Mouse (Mus musculus) neural tube, embryonic 13.5 days (tissue): Measurements from ENCODE around the gene 4930447C04Rik. TPM values are rescaled to one million over a fixed set of nuclear protein-coding genes. Genes with fewer than 3 reads are reported as not detected.

Experiments used
- ATAC-seq: fragments of 200-750 bp; cut with Nextera tagmentation; 2 replicates; pipeline ENCODE4 v1.8.0; 2017; ENCODE audit warnings: low read depth, mild to moderate bottlenecking, moderate TSS enrichment, moderate library complexity
- H3K27ac ChIP-seq: fragments of 300-500 bp; sonication (generic); replicated peaks from 2 replicates; pipeline ENCODE4 v1.5.1; 2015; ENCODE audit warnings: moderate library complexity, mild to moderate bottlenecking, inconsistent platforms
- H3K27me3 ChIP-seq: fragments of 300-500 bp; sonication (generic); 2 replicates; pipeline ENCODE4 v1.6.1; 2015; ENCODE audit warnings: mild to moderate bottlenecking, inconsistent platforms
- H3K36me3 ChIP-seq: fragments of 300-500 bp; sonication (generic); 2 replicates; pipeline ENCODE4 v1.6.1; 2015; ENCODE audit warnings: mild to moderate bottlenecking, inconsistent platforms
- H3K4me1 ChIP-seq: fragments of 300-500 bp; sonication (generic); replicated peaks from 2 replicates; pipeline ENCODE4 v1.6.1; 2015; ENCODE audit warnings: inconsistent platforms
- H3K4me2 ChIP-seq: fragments of 300-500 bp; sonication (generic); 2 replicates; pipeline ENCODE4 v1.6.1; 2015; ENCODE audit warnings: inconsistent platforms, mild to moderate bottlenecking, moderate library complexity
- H3K4me3 ChIP-seq: fragments of 300-500 bp; sonication (generic); 2 replicates; pipeline ENCODE4 v1.5.1; 2015; ENCODE audit warnings: mild to moderate bottlenecking, inconsistent platforms
- H3K9ac ChIP-seq: fragments of 300-500 bp; sonication (generic); 2 replicates; pipeline ENCODE4 v1.6.1; 2015; ENCODE audit warnings: moderate library complexity, mild to moderate bottlenecking, inconsistent platforms
- H3K9me3 ChIP-seq: fragments of 300-500 bp; sonication (generic); 2 replicates; pipeline ENCODE4 v1.6.1; 2016; ENCODE audit warnings: inconsistent platforms
- WGBS: fragments of 180-500 bp; shearing (Covaris S2); methylation state at CpG from one replicate; pipeline ENCODE4 v1.1.7; 2015; 5-methylcytosine and 5-hydroxymethylcytosine counted together
- polyA plus RNA-seq: library from polyadenylated mRNA; unstranded; fragments of >200 nt; fragmentation: Nextera tagmentation; extraction: Ambion mirVana; gene quantifications from 2 replicates; pipeline ENCODE4 v1.2.1, GENCODE M21; 2015

Gene 4930447C04Rik
- polyA plus RNA-seq, 1 experiment from 2014 or later: 7.3 TPM

GRCm38 (mm10) chr12:72941398-72942051, 951 bp upstream of the 4930447C04Rik start:
- Histone ChIP-seq H3K27ac (no peak overlapping the region), H3K4me3 (no peak overlapping the region), H3K9me3 (no peaks in the 10 kb centered on the region), H3K9ac (no peak overlapping the region), H3K27me3 (peaks cover 99% of the 10 kb centered on the region), H3K4me2 (no peak overlapping the region), H3K4me1 (peaks cover 22% of the 10 kb centered on the region), H3K36me3 (no peaks in the 10 kb centered on the region)
- 1% methylated on average over 32 of the region's 32 CpGs for WGBS
- ATAC-seq: no peak

GRCm38 (mm10) chr12:72940822-72941397, 336 bp upstream of the 4930447C04Rik start:
- H3K36me3 ChIP-seq: no peaks in the 10 kb centered on the region
- no peak overlapping the region for H3K4me2 ChIP-seq
- ATAC-seq: no peak
- no peak overlapping the region for H3K27ac ChIP-seq
- H3K4me3 ChIP-seq: no peak overlapping the region
- WGBS: 3% methylated on average over 11 of the region's 11 CpGs
- H3K27me3 ChIP-seq: peaks cover 98% of the 10 kb centered on the region
- peaks cover 22% of the 10 kb centered on the region for H3K4me1 ChIP-seq
- no peaks in the 10 kb centered on the region for H3K9me3 ChIP-seq
- no peak overlapping the region for H3K9ac ChIP-seq

GRCm38 (mm10) chr12:72939616-72940015, 958 bp downstream of the 4930447C04Rik start, which contains the start of gene Six6:
Gene Six6 (plus strand): TSS chr12:72939892.
- no peaks in the 10 kb centered on the region for H3K36me3 ChIP-seq
- no peaks in the 10 kb centered on the region for H3K9me3 ChIP-seq
- no peak within 1 kb of the TSS for H3K9ac ChIP-seq
- H3K4me3 ChIP-seq: peak within 1 kb of the TSS; percentile 10; the same call in 1 of the 2 replicates
- peaks cover 9% of the 10 kb centered on the region for H3K4me1 ChIP-seq
- H3K27ac ChIP-seq: no peak within 1 kb of the TSS
- no peak for ATAC-seq
- H3K27me3 ChIP-seq: peaks cover 97% of the 10 kb centered on the region
- WGBS: under 1% methylated on average over 28 of the region's 28 CpGs
- H3K4me2 ChIP-seq: peak within 1 kb of the TSS; percentile 17; the same call in 1 of the 2 replicates

GRCm38 (mm10) chr12:72938600-72939490, 1.7 kb downstream of the 4930447C04Rik start:
- ATAC-seq: no peak
- H3K4me3 ChIP-seq: no peak overlapping the region
- H3K36me3 ChIP-seq: no peaks in the 10 kb centered on the region
- peaks cover 97% of the 10 kb centered on the region for H3K27me3 ChIP-seq
- no peaks in the 10 kb centered on the region for H3K9me3 ChIP-seq
- H3K9ac ChIP-seq: no peak overlapping the region
- 1% methylated on average over 14 of the region's 14 CpGs for WGBS
- no peak overlapping the region for H3K27ac ChIP-seq
- no peak overlapping the region for H3K4me2 ChIP-seq
- peaks cover 9% of the 10 kb centered on the region for H3K4me1 ChIP-seq

GRCm38 (mm10) chr12:72938176-72938575, 2.4 kb downstream of the 4930447C04Rik start:
- no peak overlapping the region for H3K4me2 ChIP-seq
- peaks cover 90% of the 10 kb centered on the region for H3K27me3 ChIP-seq
- WGBS: under 1% methylated on average over 12 of the region's 13 CpGs
- no peak for ATAC-seq
- no peak overlapping the region for H3K27ac ChIP-seq
- no peaks in the 10 kb centered on the region for H3K36me3 ChIP-seq
- no peak overlapping the region for H3K4me3 ChIP-seq
- H3K9me3 ChIP-seq: no peaks in the 10 kb centered on the region
- no peak overlapping the region for H3K9ac ChIP-seq
- peaks cover 9% of the 10 kb centered on the region for H3K4me1 ChIP-seq

GRCm38 (mm10) chr12:72937537-72938120, 2.9 kb downstream of the 4930447C04Rik start:
- Histone ChIP-seq H3K27me3 (peaks cover 84% of the 10 kb centered on the region), H3K4me1 (peaks cover 9% of the 10 kb centered on the region), H3K36me3 (no peaks in the 10 kb centered on the region), H3K9me3 (no peaks in the 10 kb centered on the region), H3K4me2 (no peak overlapping the region), H3K27ac (no peak overlapping the region), H3K9ac (no peak overlapping the region), H3K4me3 (no peak overlapping the region)
- 2% methylated on average over 19 of the region's 19 CpGs for WGBS
- no peak for ATAC-seq

GRCm38 (mm10) chr12:72936751-72937150, 3.8 kb downstream of the 4930447C04Rik start:
- Histone ChIP-seq H3K36me3 (no peaks in the 10 kb centered on the region), H3K4me1 (peaks cover 9% of the 10 kb centered on the region), H3K9me3 (no peaks in the 10 kb centered on the region), H3K4me3 (no peak overlapping the region), H3K4me2 (no peak overlapping the region), H3K27me3 (peaks cover 80% of the 10 kb centered on the region), H3K9ac (no peak overlapping the region), H3K27ac (no peak overlapping the region)
- no peak for ATAC-seq
- 27% methylated on average over 8 of the region's 8 CpGs for WGBS

GRCm38 (mm10) chr12:72917159-72917993, 23.2 kb downstream of the 4930447C04Rik start:
- H3K4me3 ChIP-seq: peak overlapping the region; percentile 38
- peak; percentile 53; the same call in 1 of the 2 replicates for ATAC-seq
- WGBS: 21% methylated on average over 47 of the region's 48 CpGs
- H3K4me1 ChIP-seq: peaks cover 6% of the 10 kb centered on the region; the same call in 1 of the 2 replicates
- H3K27me3 ChIP-seq: peaks cover 6% of the 10 kb centered on the region; the same call in 1 of the 2 replicates
- peak overlapping the region; percentile 58 for H3K4me2 ChIP-seq
- no peak overlapping the region for H3K27ac ChIP-seq
- no peaks in the 10 kb centered on the region for H3K36me3 ChIP-seq
- H3K9ac ChIP-seq: peak overlapping the region; percentile 66
- H3K9me3 ChIP-seq: peaks cover 10% of the 10 kb centered on the region; the same call in 1 of the 2 replicates

- Histone ChIP-seq H3K9ac (no peak overlapping the region), H3K4me2 (peak overlapping the region; percentile 28), H3K27ac (no peak overlapping the region), H3K36me3 (no peaks in the 10 kb centered on the region), H3K4me1 (peaks cover 9% of the 10 kb centered on the region), H3K9me3 (no peaks in the 10 kb centered on the region), H3K27me3 (peaks cover 91% of the 10 kb centered on the region), H3K4me3 (no peak overlapping the region)
- no peak for ATAC-seq
- 5% methylated on average over 19 of the region's 19 CpGs for WGBS
Observed at GRCm38 (mm10) chr12:72854377-72855032, 86.1 kb downstream of the 4930447C04Rik start.

- H3K9ac ChIP-seq: no peak overlapping the region
- ATAC-seq: no peak
- H3K36me3 ChIP-seq: no peaks in the 10 kb centered on the region
- no peaks in the 10 kb centered on the region for H3K9me3 ChIP-seq
- no peak overlapping the region for H3K4me2 ChIP-seq
- no peak overlapping the region for H3K4me3 ChIP-seq
- H3K27ac ChIP-seq: no peak overlapping the region
- H3K27me3 ChIP-seq: peaks cover 91% of the 10 kb centered on the region
- H3K4me1 ChIP-seq: peaks cover 9% of the 10 kb centered on the region
- WGBS: 30% methylated on average over 13 of the region's 13 CpGs
Observed at GRCm38 (mm10) chr12:72853406-72854076, 87.0 kb downstream of the 4930447C04Rik start.
